ENCODE assay signal across 20 mouse cellular contexts in genomic region chr12:74410511-74410910, GRCm38 (mm10).
DNase-seq lines count a peak whose midpoint lies in the region; ATAC-seq and TF ChIP-seq lines count a peak whose summit lies in the region.
"Had no signal": no experiment of that assay in that cellular context is flagged by ENCODE, and none has a peak within 500 bp of the region (broad histone marks: within the 10 kb centered on the region; RNA-seq: fewer than 3 reads in every experiment).

No protein-coding gene starts in this region.

- no peak overlapping the region for H3K4me3 ChIP-seq in midbrain, embryonic 14.5 days (replicated peaks; ENCODE audit: low read depth, low read length)
- H3K4me3 ChIP-seq in midbrain, embryonic 15.5 days, result no peak overlapping the region
- no peak overlapping the region for H3K4me3 ChIP-seq in liver, postnatal 0 days (ENCODE audit: low read depth, low read length)
- H3K4me3 ChIP-seq: embryonic facial prominence, embryonic 12.5 days; heart, embryonic 10.5 days; hindbrain, embryonic 15.5 days; megakaryocyte, embryonic 14.5 days; stomach, embryonic 15.5 days had no signal

- TF ChIP-seq EP300 in liver, postnatal 0 days (IDR thresholded peaks at IDR 0.05; ENCODE audit: low read depth), result no peak

- no peak for ATAC-seq in midbrain, embryonic 14.5 days (ENCODE audit: low FRiP score, low TSS enrichment)
- no peak for ATAC-seq in midbrain, embryonic 15.5 days (replicated peaks)
- no peak for ATAC-seq in liver, postnatal 0 days
- ATAC-seq: activated CD4-positive, CD25-positive, alpha-beta regulatory T cell, adult 4 months; CD4-positive, CD25-positive, alpha-beta regulatory T cell, adult 4 months; intestine, embryonic 16.5 days had no signal

- no peaks in the 10 kb centered on the region for H3K36me3 ChIP-seq in midbrain, embryonic 14.5 days (ENCODE audit: control insufficient read depth, insufficient read depth, low read length)
- H3K36me3 ChIP-seq in midbrain, embryonic 15.5 days (replicated peaks), result no peaks in the 10 kb centered on the region
- H3K36me3 ChIP-seq in liver, postnatal 0 days (replicated peaks; ENCODE audit: insufficient read depth, low read length), result no peaks in the 10 kb centered on the region
- H3K36me3 ChIP-seq: embryonic facial prominence, embryonic 12.5 days; heart, embryonic 10.5 days; hindbrain, embryonic 15.5 days; stomach, embryonic 15.5 days had no signal

- WGBS in midbrain, embryonic 14.5 days, result 84% methylated on average over 2 of the region's 2 CpGs
- WGBS in midbrain, embryonic 15.5 days, result 79% methylated on average over 2 of the region's 2 CpGs
- WGBS in liver, postnatal 0 days (ENCODE audit: insufficient replicate concordance), result 75% methylated on average over 2 of the region's 2 CpGs

- H3K9me3 ChIP-seq in midbrain, embryonic 14.5 days (ENCODE audit: control insufficient read depth, low read length), result no peaks in the 10 kb centered on the region
- H3K9me3 ChIP-seq in midbrain, embryonic 15.5 days, result no peaks in the 10 kb centered on the region
- no peaks in the 10 kb centered on the region for H3K9me3 ChIP-seq in liver, postnatal 0 days (ENCODE audit: low read length)
- H3K9me3 ChIP-seq: embryonic facial prominence, embryonic 12.5 days; heart, embryonic 10.5 days; hindbrain, embryonic 15.5 days; megakaryocyte, embryonic 14.5 days; stomach, embryonic 15.5 days had no signal

- H3K9ac ChIP-seq in midbrain, embryonic 14.5 days (replicated peaks; ENCODE audit: low read length), result no peak overlapping the region
- H3K9ac ChIP-seq in midbrain, embryonic 15.5 days, result no peak overlapping the region
- no peak overlapping the region for H3K9ac ChIP-seq in liver, postnatal 0 days (replicated peaks)
- H3K9ac ChIP-seq: embryonic facial prominence, embryonic 12.5 days; hindbrain, embryonic 15.5 days; stomach, embryonic 15.5 days had no signal

- no peak overlapping the region for H3K27ac ChIP-seq in midbrain, embryonic 14.5 days (replicated peaks; ENCODE audit: low read depth, low read length)
- no peak overlapping the region for H3K27ac ChIP-seq in midbrain, embryonic 15.5 days
- H3K27ac ChIP-seq in liver, postnatal 0 days (ENCODE audit: low read depth), result no peak overlapping the region
- H3K27ac ChIP-seq: embryonic facial prominence, embryonic 12.5 days; heart, embryonic 10.5 days; hindbrain, embryonic 15.5 days; stomach, embryonic 15.5 days had no signal

- no peaks in the 10 kb centered on the region for H3K27me3 ChIP-seq in midbrain, embryonic 14.5 days (ENCODE audit: control insufficient read depth, insufficient read depth, low read length)
- H3K27me3 ChIP-seq in midbrain, embryonic 15.5 days (replicated peaks), result no peaks in the 10 kb centered on the region
- no peaks in the 10 kb centered on the region for H3K27me3 ChIP-seq in liver, postnatal 0 days (ENCODE audit: insufficient read depth, low read length)
- H3K27me3 ChIP-seq: embryonic facial prominence, embryonic 12.5 days; hindbrain, embryonic 15.5 days; megakaryocyte, embryonic 14.5 days; stomach, embryonic 15.5 days had no signal

- no peak for TF ChIP-seq CTCF in liver, postnatal 0 days (IDR thresholded peaks at IDR 0.05; ENCODE audit: low read depth)

- no peaks in the 10 kb centered on the region for H3K4me1 ChIP-seq in midbrain, embryonic 14.5 days (ENCODE audit: control insufficient read depth, insufficient read depth, low read length)
- no peaks in the 10 kb centered on the region for H3K4me1 ChIP-seq in midbrain, embryonic 15.5 days
- no peaks in the 10 kb centered on the region for H3K4me1 ChIP-seq in liver, postnatal 0 days (ENCODE audit: insufficient read depth)
- H3K4me1 ChIP-seq: embryonic facial prominence, embryonic 12.5 days; heart, embryonic 10.5 days; hindbrain, embryonic 15.5 days; megakaryocyte, embryonic 14.5 days; stomach, embryonic 15.5 days had no signal

- peak; percentile 36 to 58 for DNase-seq in cerebellum, postnatal 14 days
- no peak for DNase-seq in cerebellum, adult 9-11 months
- peak; percentile 14 for DNase-seq in kidney, postnatal 10 days
- DNase-seq in kidney, postnatal 25 days, result no peak
- DNase-seq in midbrain, embryonic 14.5 days, result peak; percentile 30
- DNase-seq in adipocyte (ENCODE audit: low spot score), result peak; percentile 18
- no peak for DNase-seq in liver, postnatal 0 days
- DNase-seq: adrenal gland, postnatal 25 days; cerebellum, adult 2 months; liver; thymus, adult 2 months had no signal

- no peak overlapping the region for H3K4me2 ChIP-seq in midbrain, embryonic 14.5 days (ENCODE audit: low read length)
- no peak overlapping the region for H3K4me2 ChIP-seq in midbrain, embryonic 15.5 days
- H3K4me2 ChIP-seq in liver, postnatal 0 days (ENCODE audit: low read depth, low read length), result no peak overlapping the region
- H3K4me2 ChIP-seq: embryonic facial prominence, embryonic 12.5 days; hindbrain, embryonic 15.5 days; stomach, embryonic 15.5 days had no signal

Comparison
In these comparisons a context has a peak if more than half of its experiments do, and no peak if none do; other contexts are left out.
1. DNase-seq: peak in cerebellum, postnatal 14 days (2 of 2), kidney, postnatal 10 days (single experiment), midbrain, embryonic 14.5 days (single experiment) and adipocyte (single experiment); none in cerebellum, adult 9-11 months (single experiment), kidney, postnatal 25 days (0 of 2) and liver, postnatal 0 days (single experiment).